Mouse (Mus musculus): ENCODE results near the gene Slc30a10. TPM values are rescaled to one million over a fixed set of nuclear protein-coding genes. Genes with fewer than 3 reads are reported as not detected.

The Slc30a10 gene
- polyA plus RNA-seq (2012; ENCODE audit: insufficient read depth, insufficient read length, missing spikeins), result not detected in 2 replicates

GRCm38 (mm10) chr1:185454575-185454954 is at the start of gene Slc30a10:
TSS of gene Slc30a10 (plus strand) at chr1:185454848.
- peaks cover 4% of the 10 kb centered on the region for H3K4me1 ChIP-seq (ENCODE audit: control insufficient read depth, insufficient read depth, insufficient read length, low read length)
- no peak within 1 kb of the TSS for H3K27ac ChIP-seq (replicated peaks; ENCODE audit: low read depth, low read length)
- peak within 1 kb of the TSS; percentile 21 for H3K4me3 ChIP-seq (ENCODE audit: insufficient read depth, low read depth, low read length)

GRCm38 (mm10) chr1:185405921-185406320 is 48.7 kb upstream of the Slc30a10 start:
- Histone ChIP-seq H3K4me1 (ENCODE audit: control insufficient read depth, insufficient read depth, insufficient read length, low read length) (no peaks in the 10 kb centered on the region), H3K4me3 (ENCODE audit: insufficient read depth, low read depth, low read length) (no peak overlapping the region), H3K27ac (replicated peaks; ENCODE audit: low read depth, low read length) (no peak overlapping the region)

- H3K4me3 ChIP-seq (ENCODE audit: insufficient read depth, low read depth, low read length), result no peak overlapping the region
- H3K4me1 ChIP-seq (ENCODE audit: control insufficient read depth, insufficient read depth, insufficient read length, low read length), result no peaks in the 10 kb centered on the region
- no peak overlapping the region for H3K27ac ChIP-seq (replicated peaks; ENCODE audit: low read depth, low read length)
Observed at GRCm38 (mm10) chr1:185409831-185410230, 44.8 kb upstream of the Slc30a10 start.

- no peak overlapping the region for H3K4me3 ChIP-seq (ENCODE audit: insufficient read depth, low read depth, low read length)
- no peak overlapping the region for H3K27ac ChIP-seq (replicated peaks; ENCODE audit: low read depth, low read length)
- no peaks in the 10 kb centered on the region for H3K4me1 ChIP-seq (ENCODE audit: control insufficient read depth, insufficient read depth, insufficient read length, low read length)
Observed at GRCm38 (mm10) chr1:185418011-185418410, 36.6 kb upstream of the Slc30a10 start.

- H3K4me3 ChIP-seq (ENCODE audit: insufficient read depth, low read depth, low read length), result no peak overlapping the region
- no peaks in the 10 kb centered on the region for H3K4me1 ChIP-seq (ENCODE audit: control insufficient read depth, insufficient read depth, insufficient read length, low read length)
- no peak overlapping the region for H3K27ac ChIP-seq (replicated peaks; ENCODE audit: low read depth, low read length)
Observed at GRCm38 (mm10) chr1:185419805-185420204, 34.8 kb upstream of the Slc30a10 start.

GRCm38 (mm10) chr1:185420776-185421175 is 33.9 kb upstream of the Slc30a10 start:
- H3K4me3 ChIP-seq (ENCODE audit: insufficient read depth, low read depth, low read length), result no peak overlapping the region
- 0 out of 2 replicates have a peak, but pooled peaks cover 3% of the 10 kb centered on the region for H3K4me1 ChIP-seq (ENCODE audit: control insufficient read depth, insufficient read depth, insufficient read length, low read length)
- no peak overlapping the region for H3K27ac ChIP-seq (replicated peaks; ENCODE audit: low read depth, low read length)

GRCm38 (mm10) chr1:185426583-185426982 is 28.1 kb upstream of the Slc30a10 start:
- Histone ChIP-seq H3K27ac (replicated peaks; ENCODE audit: low read depth, low read length) (no peak overlapping the region), H3K4me1 (ENCODE audit: control insufficient read depth, insufficient read depth, insufficient read length, low read length) (0 out of 2 replicates have a peak, but pooled peaks cover 3% of the 10 kb centered on the region), H3K4me3 (ENCODE audit: insufficient read depth, low read depth, low read length) (no peak overlapping the region)

- H3K4me3 ChIP-seq (ENCODE audit: insufficient read depth, low read depth, low read length), result no peak overlapping the region
- H3K4me1 ChIP-seq (ENCODE audit: control insufficient read depth, insufficient read depth, insufficient read length, low read length), result no peaks in the 10 kb centered on the region
- H3K27ac ChIP-seq (replicated peaks; ENCODE audit: low read depth, low read length), result no peak overlapping the region
Observed at GRCm38 (mm10) chr1:185430488-185430887, 24.2 kb upstream of the Slc30a10 start.

GRCm38 (mm10) chr1:185431245-185431997 is 23.2 kb upstream of the Slc30a10 start:
- no peaks in the 10 kb centered on the region for H3K4me1 ChIP-seq (ENCODE audit: control insufficient read depth, insufficient read depth, insufficient read length, low read length)
- H3K4me3 ChIP-seq (ENCODE audit: insufficient read depth, low read depth, low read length), result no peak overlapping the region
- H3K27ac ChIP-seq (replicated peaks; ENCODE audit: low read depth, low read length), result no peak overlapping the region

GRCm38 (mm10) chr1:185431998-185432317 is 22.7 kb upstream of the Slc30a10 start:
- no peaks in the 10 kb centered on the region for H3K4me1 ChIP-seq (ENCODE audit: control insufficient read depth, insufficient read depth, insufficient read length, low read length)
- H3K4me3 ChIP-seq (ENCODE audit: insufficient read depth, low read depth, low read length), result no peak overlapping the region

GRCm38 (mm10) chr1:185433112-185433511 is 21.5 kb upstream of the Slc30a10 start:
- H3K27ac ChIP-seq (replicated peaks; ENCODE audit: low read depth, low read length), result no peak overlapping the region
- H3K4me3 ChIP-seq (ENCODE audit: insufficient read depth, low read depth, low read length), result no peak overlapping the region
- H3K4me1 ChIP-seq (ENCODE audit: control insufficient read depth, insufficient read depth, insufficient read length, low read length), result no peaks in the 10 kb centered on the region

More at GRCm38 (mm10) chr1:185431998-185432317, 22.7 kb upstream of the Slc30a10 start:
- no peak overlapping the region for H3K27ac ChIP-seq (replicated peaks; ENCODE audit: low read depth, low read length)

GRCm38 (mm10) chr1:185438841-185439580 is 15.6 kb upstream of the Slc30a10 start:
- no peaks in the 10 kb centered on the region for H3K4me1 ChIP-seq (ENCODE audit: control insufficient read depth, insufficient read depth, insufficient read length, low read length)
- H3K27ac ChIP-seq (replicated peaks; ENCODE audit: low read depth, low read length), result no peak overlapping the region
- H3K4me3 ChIP-seq (ENCODE audit: insufficient read depth, low read depth, low read length), result no peak overlapping the region

- Histone ChIP-seq H3K4me3 (ENCODE audit: insufficient read depth, low read depth, low read length) (no peak overlapping the region), H3K4me1 (ENCODE audit: control insufficient read depth, insufficient read depth, insufficient read length, low read length) (no peaks in the 10 kb centered on the region), H3K27ac (replicated peaks; ENCODE audit: low read depth, low read length) (no peak overlapping the region)
Observed at GRCm38 (mm10) chr1:185441703-185442472, 12.8 kb upstream of the Slc30a10 start.

GRCm38 (mm10) chr1:185448936-185449335 is 5.7 kb upstream of the Slc30a10 start:
- no peak overlapping the region for H3K27ac ChIP-seq (replicated peaks; ENCODE audit: low read depth, low read length)

GRCm38 (mm10) chr1:185449727-185450126 is 4.9 kb upstream of the Slc30a10 start:
- Histone ChIP-seq H3K4me3 (ENCODE audit: insufficient read depth, low read depth, low read length) (no peak overlapping the region), H3K27ac (replicated peaks; ENCODE audit: low read depth, low read length) (no peak overlapping the region), H3K4me1 (ENCODE audit: control insufficient read depth, insufficient read depth, insufficient read length, low read length) (no peaks in the 10 kb centered on the region)

More at GRCm38 (mm10) chr1:185448936-185449335, 5.7 kb upstream of the Slc30a10 start:
- Histone ChIP-seq H3K4me3 (ENCODE audit: insufficient read depth, low read depth, low read length) (no peak overlapping the region), H3K4me1 (ENCODE audit: control insufficient read depth, insufficient read depth, insufficient read length, low read length) (no peaks in the 10 kb centered on the region)

Measured in brown adipose tissue, adult 24 weeks (tissue).